Mouse (Mus musculus) layer of hippocampus, adult 2 months (tissue): ENCODE results near the gene Ppp3ca. TPM values are rescaled to one million over a fixed set of nuclear protein-coding genes. Genes with fewer than 3 reads are reported as not detected.

Source experiments
- DNase-seq, 2 experiments: peaks; one replicate each; pipeline ENCODE4 v3.0.0; 2022; ENCODE audit warnings: low spot score in 2 of 2
- H3K27ac ChIP-seq: fragments of 200-600 bp; 2 replicates; pipeline ENCODE4 v1.8.1; 2022
- H3K4me3 ChIP-seq: fragments of 200-600 bp; 2 replicates; pipeline ENCODE4 v1.8.1; 2022; ENCODE audit warnings: mild to moderate bottlenecking
- CTCF ChIP-seq: fragments of 200-600 bp; conservative IDR thresholded peaks from 2 replicates; pipeline ENCODE4 v1.8.1; 2022; ENCODE audit warnings: antibody characterized with exemption, mild to moderate bottlenecking, moderate library complexity
- total RNA-seq, 2 experiments: library from RNA; stranded (reverse); gene quantifications; 2 replicates each; pipeline ENCODE4 v1.2.3; 2021

The Ppp3ca gene
- total RNA-seq, 2 experiments from 2014 or later, result 1,343 to 1,371 TPM

DNA sequence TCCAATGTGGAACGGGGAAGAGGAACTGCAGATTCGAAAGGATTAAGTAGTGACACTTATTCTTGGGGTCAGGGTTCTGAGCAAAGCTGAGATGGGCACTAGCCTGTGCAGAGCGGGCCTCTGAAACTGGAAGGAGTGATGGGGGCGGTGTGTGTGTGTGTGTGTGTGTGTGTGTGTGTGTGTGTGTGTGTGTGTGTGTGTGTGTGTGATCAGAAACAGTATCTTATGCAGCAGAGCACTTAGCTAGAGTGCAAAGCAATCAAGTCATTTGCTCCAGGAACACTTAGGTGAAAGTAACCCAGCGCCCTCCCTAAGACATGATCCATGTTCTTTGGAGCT is 2.0 kb downstream of the Ppp3ca start:
- no peak for DNase-seq
- no peak for TF ChIP-seq CTCF
- peak overlapping the region; percentile 99 for H3K4me3 ChIP-seq
- peak overlapping the region; percentile 100 for H3K27ac ChIP-seq

DNA sequence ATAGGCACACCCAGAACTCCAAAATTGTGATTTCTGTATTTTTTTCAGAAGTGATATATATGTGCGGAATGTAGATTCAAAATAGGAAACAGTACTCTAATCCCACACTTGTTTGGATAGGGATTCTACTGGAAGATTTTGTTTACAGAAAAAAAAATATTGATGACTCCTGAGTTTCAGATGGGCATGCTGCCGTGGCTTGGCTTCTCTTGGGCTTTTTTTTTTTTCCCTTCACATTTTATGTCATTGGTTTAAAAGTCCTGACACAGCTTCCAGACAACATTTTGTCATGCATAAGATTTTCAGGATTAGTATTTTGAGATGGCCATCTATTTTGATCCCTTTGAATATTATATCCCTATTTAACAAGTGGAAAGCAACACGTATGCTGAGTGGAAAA is 2.9 kb downstream of the Ppp3ca start:
- peak overlapping the region; percentile 99 for H3K4me3 ChIP-seq
- peak overlapping the region; percentile 100 for H3K27ac ChIP-seq
- DNase-seq, result no peak
- TF ChIP-seq CTCF, result no peak

DNA sequence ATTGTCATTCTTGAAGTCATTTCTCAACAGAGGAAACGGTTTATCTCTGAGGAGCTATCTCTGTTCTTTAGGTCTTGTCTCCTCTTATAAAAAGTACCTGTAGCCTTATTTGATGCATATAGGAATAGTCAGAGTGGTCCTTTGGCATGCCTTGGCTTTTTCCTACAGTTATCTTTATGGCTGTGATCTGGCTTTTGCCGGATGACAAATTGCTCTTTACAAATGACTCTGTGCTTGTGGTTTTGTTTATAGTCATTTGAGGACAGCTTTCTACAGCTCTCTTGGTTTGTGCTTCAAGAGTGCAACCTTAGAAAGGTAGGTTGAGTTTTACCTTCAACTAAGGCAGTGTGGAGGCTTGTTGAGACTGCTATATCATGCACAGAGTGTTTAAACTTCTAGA is 3.4 kb downstream of the Ppp3ca start:
- H3K27ac ChIP-seq, result peak overlapping the region; percentile 100
- no peak for TF ChIP-seq CTCF
- peak overlapping the region; percentile 99 for H3K4me3 ChIP-seq
- no peak for DNase-seq

DNA sequence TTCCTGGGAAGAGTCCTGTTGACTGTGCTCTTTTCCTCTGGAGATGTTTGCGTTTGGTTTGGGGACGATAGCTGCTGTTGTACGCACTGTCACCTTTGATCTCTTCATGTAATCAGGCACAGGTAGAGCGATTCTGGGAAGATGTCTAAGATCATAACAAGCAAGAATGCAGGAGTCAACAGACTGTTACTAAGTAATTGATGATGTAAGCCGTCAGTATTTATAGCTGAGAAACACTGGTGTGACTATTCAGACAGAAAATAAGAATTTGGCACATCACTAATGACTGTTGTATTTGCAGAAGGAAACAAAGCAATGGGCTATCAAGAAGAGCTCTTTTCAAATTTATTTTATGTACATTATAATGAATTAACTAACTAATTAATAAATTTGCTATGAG is 4.6 kb downstream of the Ppp3ca start:
- DNase-seq, result no peak
- Histone ChIP-seq H3K27ac (peak overlapping the region; percentile 100), H3K4me3 (peak overlapping the region; percentile 99)
- TF ChIP-seq CTCF, result no peak

GRCm38 (mm10) chr3:136676991-136677390 is 7.1 kb downstream of the Ppp3ca start:
- Histone ChIP-seq H3K4me3 (peak overlapping the region; percentile 99), H3K27ac (peak overlapping the region; percentile 100)
- no peak for TF ChIP-seq CTCF
- no peak for DNase-seq

DNA sequence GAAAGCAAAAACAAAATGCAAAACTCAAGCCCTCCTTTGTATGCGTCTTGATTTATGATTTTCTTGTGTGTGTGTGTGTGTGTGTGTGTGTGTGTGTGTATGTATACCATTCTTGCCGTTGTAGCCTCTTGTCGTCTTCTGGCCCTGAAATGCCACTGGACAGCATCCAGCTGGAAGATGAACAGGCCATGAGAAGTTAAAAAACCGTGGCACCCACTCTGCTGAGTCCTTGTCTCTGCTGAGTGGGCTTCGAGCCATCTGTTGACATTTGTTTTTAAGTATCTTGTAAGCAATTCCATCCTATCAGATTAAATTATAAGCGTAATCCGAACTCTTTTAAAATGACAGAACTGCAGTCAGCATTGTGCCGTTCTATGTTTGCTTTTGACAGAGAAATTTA is 8.5 kb downstream of the Ppp3ca start:
- Histone ChIP-seq H3K4me3 (peak overlapping the region; percentile 29; the same call in 1 of the 2 replicates), H3K27ac (peak overlapping the region; percentile 87)
- no peak for DNase-seq
- no peak for TF ChIP-seq CTCF

DNA sequence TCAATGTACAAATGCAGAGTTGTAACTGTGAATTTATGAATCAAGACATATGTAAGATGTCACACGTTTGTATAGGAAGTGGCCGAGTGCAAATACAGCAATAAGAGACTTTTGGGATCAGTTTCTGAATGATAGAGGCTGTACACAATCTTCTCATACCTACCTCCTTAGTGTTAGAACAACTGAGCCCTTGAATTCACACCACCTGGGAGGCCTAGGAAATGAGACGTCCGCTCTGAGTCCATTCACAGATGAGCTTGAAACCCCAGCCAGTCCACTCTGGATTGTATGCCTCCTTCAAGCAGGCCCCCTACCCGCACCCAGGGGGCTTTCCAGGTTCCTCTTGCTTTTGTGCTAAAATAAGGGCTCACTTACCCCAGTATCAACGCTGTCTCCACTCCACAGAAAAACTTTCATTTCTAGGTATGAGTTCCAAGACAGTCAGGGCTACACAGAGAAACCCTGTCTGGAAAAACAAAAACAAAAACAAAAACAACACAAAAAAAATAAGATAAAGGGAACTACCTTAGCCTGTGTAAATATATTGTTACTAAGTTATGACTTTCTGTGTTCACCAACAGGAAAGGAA is 10.1 kb downstream of the Ppp3ca start:
- TF ChIP-seq CTCF, result no peak

GRCm38 (mm10) chr3:136682242-136682641 is 12.3 kb downstream of the Ppp3ca start:
- H3K4me3 ChIP-seq, result peak overlapping the region; percentile 39
- no peak for TF ChIP-seq CTCF
- no peak for DNase-seq
- H3K27ac ChIP-seq, result peak overlapping the region; percentile 87

More for the DNA sequence above, 10.1 kb downstream of the Ppp3ca start:
- no peak for DNase-seq
- Histone ChIP-seq H3K4me3 (no peak overlapping the region; the same call in 1 of the 2 replicates), H3K27ac (peak overlapping the region; percentile 87)

DNA sequence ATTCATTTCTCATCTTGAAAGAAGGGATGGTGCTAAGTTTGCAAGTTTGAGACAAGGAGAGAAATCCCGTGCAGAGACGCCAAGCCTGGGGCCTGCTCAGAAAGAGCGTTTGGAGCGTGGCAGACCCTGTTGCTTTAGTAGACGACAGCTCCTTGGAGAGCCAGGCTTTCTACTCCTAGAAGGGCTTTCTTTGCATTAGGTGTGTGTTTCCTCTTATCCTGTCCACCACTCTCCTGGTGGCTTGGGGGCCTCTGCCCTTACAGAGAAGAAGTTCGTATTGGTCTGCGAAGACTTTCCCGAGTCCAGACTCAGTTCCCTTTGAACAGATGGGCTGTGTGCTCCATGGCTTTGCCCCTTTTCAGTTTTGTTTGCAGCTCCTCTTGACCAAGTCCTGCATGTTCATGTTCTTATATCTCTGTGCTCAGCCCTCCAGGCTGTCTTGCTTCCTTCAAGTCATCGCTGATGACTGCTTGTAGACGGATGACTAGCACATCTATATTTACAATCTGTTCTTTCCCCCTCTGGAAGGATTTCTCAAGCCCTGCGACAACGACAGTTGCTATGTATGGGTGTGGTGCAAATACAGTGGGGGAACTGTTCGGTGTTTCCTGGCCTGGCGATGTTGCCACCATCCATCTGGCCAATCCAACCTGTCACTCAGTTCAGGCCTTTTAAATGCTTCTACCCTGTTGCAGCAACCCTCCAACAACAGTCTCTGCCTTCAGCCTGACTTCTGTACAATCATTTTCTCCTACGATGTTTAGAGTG is 14.5 kb downstream of the Ppp3ca start:
- no peak for TF ChIP-seq CTCF
- peak overlapping the region; percentile 56 for H3K27ac ChIP-seq
- peak overlapping the region; percentile 33; the same call in 1 of the 2 replicates for H3K4me3 ChIP-seq
- DNase-seq, result no peak

- no peak for TF ChIP-seq CTCF
- DNase-seq, result no peak
- Histone ChIP-seq H3K27ac (peak overlapping the region; percentile 53; the same call in 1 of the 2 replicates), H3K4me3 (no peak overlapping the region)
Measured at GRCm38 (mm10) chr3:136686429-136686828, 16.5 kb downstream of the Ppp3ca start.

DNA sequence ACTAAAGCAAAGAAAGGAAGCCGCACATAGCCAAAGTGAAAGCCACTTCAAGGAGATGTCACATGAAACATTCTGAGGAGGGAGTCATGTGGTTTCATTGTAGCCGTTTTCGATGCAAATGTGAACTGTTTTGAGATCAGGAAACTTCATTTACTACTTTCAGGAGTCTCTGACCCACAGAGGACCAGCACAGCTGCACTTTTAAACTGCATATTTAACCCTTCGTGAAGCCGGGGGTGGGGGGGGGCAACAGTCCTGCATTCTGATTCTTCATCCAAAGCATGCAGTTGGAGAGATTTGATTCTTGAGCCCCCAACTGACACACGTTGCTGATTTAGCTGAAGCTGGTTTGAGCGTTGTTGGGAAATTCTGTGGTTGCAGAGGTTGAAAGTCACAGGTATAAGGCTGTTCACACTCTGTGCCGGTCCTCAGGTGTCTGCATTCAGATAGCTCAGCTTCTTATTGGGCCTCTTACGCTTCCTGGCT is 18.2 kb downstream of the Ppp3ca start:
- H3K27ac ChIP-seq, result peak overlapping the region; percentile 57; the same call in 1 of the 2 replicates
- TF ChIP-seq CTCF, result no peak
- no peak for DNase-seq
- no peak overlapping the region for H3K4me3 ChIP-seq

GRCm38 (mm10) chr3:136689793-136690543 is 20.0 kb downstream of the Ppp3ca start:
- 0 out of 2 replicates have a peak overlapping the region, but pooled peaks have one; percentile 23 for H3K27ac ChIP-seq
- no peak overlapping the region for H3K4me3 ChIP-seq
- TF ChIP-seq CTCF, result peak; percentile 51
- DNase-seq, result no peak

GRCm38 (mm10) chr3:136691984-136692383 is 22.1 kb downstream of the Ppp3ca start:
- peak overlapping the region; percentile 43; the same call in 1 of the 2 replicates for H3K27ac ChIP-seq
- TF ChIP-seq CTCF, result no peak
- no peak for DNase-seq
- H3K4me3 ChIP-seq, result no peak overlapping the region
